Mouse (Mus musculus) heart, embryonic 11.5 days (tissue): ENCODE data around the gene Add3. TPM values are rescaled to one million over a fixed set of nuclear protein-coding genes. Genes with fewer than 3 reads are reported as not detected.

Experiments
- ATAC-seq: fragments of 200-750 bp; cut with Nextera tagmentation; replicated peaks from 2 replicates; pipeline ENCODE4 v1.8.0; 2017; ENCODE audit warnings: moderate library complexity; ENCODE audit not compliant: insufficient number of reproducible peaks, low FRiP score, low TSS enrichment
- H3K27ac ChIP-seq: fragments of 300-500 bp; sonication (generic); 2 replicates; pipeline ENCODE4 v1.5.1; 2014; ENCODE audit warnings: mild to moderate bottlenecking, low read depth, low read length
- H3K27me3 ChIP-seq: fragments of 300-500 bp; sonication (generic); 2 replicates; pipeline ENCODE4 v1.6.1; 2014; ENCODE audit warnings: mild to moderate bottlenecking, low read length, mixed read lengths; ENCODE audit not compliant: control insufficient read depth, insufficient read depth
- H3K36me3 ChIP-seq: fragments of 300-500 bp; sonication (generic); 2 replicates; pipeline ENCODE4 v1.6.1; 2014; ENCODE audit warnings: mild to moderate bottlenecking, low read length, moderate library complexity, mixed read lengths; ENCODE audit not compliant: control insufficient read depth, insufficient read depth
- H3K4me1 ChIP-seq: fragments of 300-500 bp; sonication (generic); 2 replicates; pipeline ENCODE4 v1.6.1; 2014; ENCODE audit warnings: low read length; ENCODE audit not compliant: control insufficient read depth, insufficient read depth
- H3K4me2 ChIP-seq: fragments of 300-500 bp; sonication (generic); 2 replicates; pipeline ENCODE4 v1.6.1; 2014; ENCODE audit warnings: mild to moderate bottlenecking, moderate library complexity
- H3K4me3 ChIP-seq: fragments of 300-500 bp; sonication (generic); 2 replicates; pipeline ENCODE4 v1.5.1; 2014; ENCODE audit warnings: low read depth, low read length
- H3K9ac ChIP-seq: fragments of 300-500 bp; sonication (generic); 2 replicates; pipeline ENCODE4 v1.6.1; 2014; ENCODE audit warnings: mild to moderate bottlenecking, low read depth, low read length, moderate library complexity
- H3K9me3 ChIP-seq: fragments of 300-500 bp; sonication (generic); replicated peaks from 2 replicates; pipeline ENCODE4 v1.6.1; 2016; ENCODE audit warnings: low read length; ENCODE audit not compliant: control insufficient read depth
- WGBS: fragments of 180-500 bp; shearing (Covaris S2); extraction: QIAGEN DNeasy Blood & Tissue Kit; methylation state at CpG from one replicate; pipeline ENCODE4 v1.1.7; 2014; ENCODE audit not compliant: insufficient replicate concordance; 5-methylcytosine and 5-hydroxymethylcytosine counted together
- polyA plus RNA-seq: library from polyadenylated mRNA; unstranded; fragments of >200 nt; fragmentation: Nextera tagmentation; extraction: Ambion mirVana; gene quantifications from 2 replicates; pipeline ENCODE4 v1.2.1, GENCODE M21; 2014

The Add3 gene
- polyA plus RNA-seq, 1 experiment from 2014 or later: 133 TPM

GRCm38 (mm10) chr19:53141251-53142072 is 1.2 kb downstream of the Add3 start:
- Histone ChIP-seq H3K36me3 (no peaks in the 10 kb centered on the region), H3K4me1 (peaks cover 7% of the 10 kb centered on the region; the same call in 1 of the 2 replicates), H3K27me3 (no peaks in the 10 kb centered on the region), H3K4me2 (peak overlapping the region; percentile 84), H3K4me3 (peak overlapping the region; percentile 92), H3K27ac (peak overlapping the region; percentile 92), H3K9ac (peak overlapping the region; percentile 84), H3K9me3 (no peaks in the 10 kb centered on the region)
- ATAC-seq: no peak
- under 1% methylated on average over 23 of the region's 23 CpGs for WGBS

GRCm38 (mm10) chr19:53142190-53143107 is 2.2 kb downstream of the Add3 start:
- under 1% methylated on average over 78 of the region's 84 CpGs for WGBS
- Histone ChIP-seq H3K36me3 (no peaks in the 10 kb centered on the region), H3K4me3 (peak overlapping the region; percentile 92), H3K4me2 (peak overlapping the region; percentile 84), H3K9me3 (no peaks in the 10 kb centered on the region), H3K27me3 (no peaks in the 10 kb centered on the region), H3K9ac (peak overlapping the region; percentile 92), H3K4me1 (peaks cover 14% of the 10 kb centered on the region), H3K27ac (peak overlapping the region; percentile 92)
- peak; percentile 96 for ATAC-seq

GRCm38 (mm10) chr19:53143108-53143971 is 3.1 kb downstream of the Add3 start:
- Histone ChIP-seq H3K9me3 (no peaks in the 10 kb centered on the region), H3K4me3 (peak overlapping the region; percentile 92), H3K27ac (peak overlapping the region; percentile 79), H3K9ac (peak overlapping the region; percentile 92), H3K27me3 (no peaks in the 10 kb centered on the region), H3K4me2 (peak overlapping the region; percentile 84), H3K4me1 (peaks cover 23% of the 10 kb centered on the region), H3K36me3 (no peaks in the 10 kb centered on the region)
- under 1% methylated on average over 48 of the region's 48 CpGs for WGBS
- ATAC-seq: no peak

GRCm38 (mm10) chr19:53145075-53145474 is 4.8 kb downstream of the Add3 start:
- Histone ChIP-seq H3K27me3 (no peaks in the 10 kb centered on the region), H3K4me2 (peak overlapping the region; percentile 84), H3K27ac (no peak overlapping the region), H3K9ac (no peak overlapping the region), H3K9me3 (no peaks in the 10 kb centered on the region), H3K4me3 (peak overlapping the region; percentile 92; the same call in 1 of the 2 replicates), H3K36me3 (no peaks in the 10 kb centered on the region), H3K4me1 (peaks cover 39% of the 10 kb centered on the region)
- ATAC-seq: no peak
- 6% methylated on average over 2 of the region's 2 CpGs for WGBS

- Histone ChIP-seq H3K27ac (peak overlapping the region; percentile 58; the same call in 1 of the 2 replicates), H3K4me2 (no peak overlapping the region), H3K4me3 (no peak overlapping the region), H3K27me3 (no peaks in the 10 kb centered on the region), H3K4me1 (peaks cover 63% of the 10 kb centered on the region), H3K9ac (no peak overlapping the region), H3K9me3 (no peaks in the 10 kb centered on the region), H3K36me3 (no peaks in the 10 kb centered on the region)
- ATAC-seq: no peak
- WGBS: 19% methylated on average over 3 of the region's 3 CpGs
Observed at GRCm38 (mm10) chr19:53149381-53149780, 9.1 kb downstream of the Add3 start.

GRCm38 (mm10) chr19:53152451-53152850 is 12.2 kb downstream of the Add3 start:
- no peak overlapping the region for H3K4me3 ChIP-seq
- 56% methylated on average over 4 of the region's 4 CpGs for WGBS
- H3K9me3 ChIP-seq: no peaks in the 10 kb centered on the region
- no peaks in the 10 kb centered on the region for H3K36me3 ChIP-seq
- H3K9ac ChIP-seq: no peak overlapping the region
- H3K27me3 ChIP-seq: no peaks in the 10 kb centered on the region
- no peak for ATAC-seq
- H3K4me1 ChIP-seq: peaks cover 57% of the 10 kb centered on the region
- no peak overlapping the region for H3K4me2 ChIP-seq
- H3K27ac ChIP-seq: peak overlapping the region; percentile 60; the same call in 1 of the 2 replicates

- peaks cover 51% of the 10 kb centered on the region for H3K4me1 ChIP-seq
- H3K9me3 ChIP-seq: no peaks in the 10 kb centered on the region
- H3K36me3 ChIP-seq: no peaks in the 10 kb centered on the region
- no peaks in the 10 kb centered on the region for H3K27me3 ChIP-seq
- ATAC-seq: no peak
- no peak overlapping the region for H3K4me3 ChIP-seq
- peak overlapping the region; percentile 27; the same call in 1 of the 2 replicates for H3K4me2 ChIP-seq
- peak overlapping the region; percentile 62 for H3K27ac ChIP-seq
- peak overlapping the region; percentile 22; the same call in 1 of the 2 replicates for H3K9ac ChIP-seq
- WGBS: 49% methylated on average over 4 of the region's 4 CpGs
Observed at GRCm38 (mm10) chr19:53153096-53153495, 12.9 kb downstream of the Add3 start.

- H3K4me1 ChIP-seq: peaks cover 42% of the 10 kb centered on the region
- no peaks in the 10 kb centered on the region for H3K36me3 ChIP-seq
- H3K27ac ChIP-seq: peak overlapping the region; percentile 51
- no peak overlapping the region for H3K9ac ChIP-seq
- no peak for ATAC-seq
- H3K27me3 ChIP-seq: no peaks in the 10 kb centered on the region
- WGBS: 58% methylated on average over 3 of the region's 3 CpGs
- no peaks in the 10 kb centered on the region for H3K9me3 ChIP-seq
- no peak overlapping the region for H3K4me3 ChIP-seq
- H3K4me2 ChIP-seq: peak overlapping the region; percentile 27; the same call in 1 of the 2 replicates
Observed at GRCm38 (mm10) chr19:53154156-53154555, 13.9 kb downstream of the Add3 start.
